Mouse (Mus musculus): Measurements from ENCODE around the gene Vars2.

The Vars2 gene

DNA sequence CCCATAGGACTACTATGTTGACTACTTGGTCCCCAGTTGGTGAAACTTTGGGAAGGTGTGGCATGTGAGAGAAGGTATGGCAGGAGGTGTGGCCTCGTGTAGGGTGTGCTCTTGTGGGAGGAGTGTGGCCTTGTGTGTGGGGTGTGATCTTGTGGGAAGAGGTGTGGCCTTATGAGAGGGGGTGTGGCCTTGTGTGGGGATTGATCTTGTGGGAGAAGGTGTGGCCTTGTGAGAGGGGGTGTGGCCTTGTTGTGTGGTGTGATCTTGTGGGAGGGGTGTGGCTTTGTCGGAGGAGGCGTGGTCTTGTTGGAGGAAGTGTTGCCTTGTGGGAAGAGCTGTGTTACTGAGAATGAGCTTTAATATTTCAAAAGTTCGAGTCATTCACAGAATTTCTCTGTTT lies 50.3 kb downstream of the Vars2 start:
- no peak for DNase-seq

Data from cerebellum, adult 18-20 months (tissue).